Mouse (Mus musculus): Measurements from ENCODE around the gene Ung. TPM values are rescaled to one million over a fixed set of nuclear protein-coding genes. Genes with fewer than 3 reads are reported as not detected.

Gene Ung
- polyA plus RNA-seq (2015; fragmentation: Nextera tagmentation; extraction: Ambion mirVana) = 46.4 and 51.4 TPM in 2 replicates

DNA sequence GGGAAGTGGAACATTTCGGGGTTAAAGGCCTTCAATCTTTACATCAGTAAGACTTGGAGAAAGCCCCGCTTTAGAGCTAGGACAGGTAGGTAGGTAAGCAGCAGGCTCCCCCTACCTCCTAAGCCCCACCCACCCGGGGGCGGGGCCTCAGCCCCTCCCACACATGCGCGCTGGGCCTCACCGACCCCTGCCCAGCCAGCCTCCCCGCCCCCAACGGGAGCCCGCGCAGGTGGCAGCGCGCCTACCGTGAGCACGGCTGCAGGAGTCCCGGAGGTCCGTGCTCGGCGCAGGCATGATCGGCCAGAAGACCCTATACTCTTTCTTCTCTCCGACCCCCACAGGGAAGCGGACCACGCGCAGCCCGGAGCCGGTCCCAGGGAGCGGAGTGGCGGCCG, at the start of gene Ung:
Ung (plus strand) TSS at position 176 of the 395 bp plus-strand sequence.
- DNase-seq (ENCODE audit: low spot score) = peak; percentile 76

- no peak for DNase-seq (ENCODE audit: low spot score)
Measured at GRCm38 (mm10) chr5:114085501-114085900, 44.7 kb upstream of the Ung start.

- no peak for DNase-seq (ENCODE audit: low spot score)
Measured at GRCm38 (mm10) chr5:114087875-114088480, 42.2 kb upstream of the Ung start.

GRCm38 (mm10) chr5:114090421-114091013, 39.7 kb upstream of the Ung start:
- no peak for DNase-seq (ENCODE audit: low spot score)

GRCm38 (mm10) chr5:114091057-114091807, 39.0 kb upstream of the Ung start, which contains the start of gene Svop:
TSS of gene Svop (minus strand) at chr5:114091570.
- peak; percentile 17 for DNase-seq (ENCODE audit: low spot score)

GRCm38 (mm10) chr5:114099709-114100389, 30.3 kb upstream of the Ung start:
- DNase-seq (ENCODE audit: low spot score) = peak; percentile 90

- DNase-seq (ENCODE audit: low spot score) = no peak
Measured at GRCm38 (mm10) chr5:114100390-114101099, 29.6 kb upstream of the Ung start.

DNA sequence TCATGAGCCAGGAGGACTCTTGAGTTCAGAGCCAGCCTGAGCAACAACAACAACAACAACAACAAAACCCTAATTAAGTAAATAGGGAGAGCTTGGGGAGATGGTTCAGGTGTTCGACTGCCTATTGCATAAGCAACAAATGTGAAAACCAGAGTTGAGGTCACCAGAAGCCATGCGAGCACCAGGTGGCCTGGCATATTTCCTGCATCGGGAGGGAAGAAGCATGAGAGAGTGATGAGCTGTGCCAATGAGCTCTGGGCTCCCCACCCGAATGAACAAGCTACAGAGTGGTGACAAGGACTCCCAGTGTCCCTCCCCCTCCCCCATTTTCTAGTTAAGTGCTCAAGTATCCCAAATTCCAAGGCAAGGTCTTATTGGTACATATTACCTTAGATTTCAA, 28.3 kb upstream of the Ung start:
- DNase-seq (ENCODE audit: low spot score) = no peak

DNA sequence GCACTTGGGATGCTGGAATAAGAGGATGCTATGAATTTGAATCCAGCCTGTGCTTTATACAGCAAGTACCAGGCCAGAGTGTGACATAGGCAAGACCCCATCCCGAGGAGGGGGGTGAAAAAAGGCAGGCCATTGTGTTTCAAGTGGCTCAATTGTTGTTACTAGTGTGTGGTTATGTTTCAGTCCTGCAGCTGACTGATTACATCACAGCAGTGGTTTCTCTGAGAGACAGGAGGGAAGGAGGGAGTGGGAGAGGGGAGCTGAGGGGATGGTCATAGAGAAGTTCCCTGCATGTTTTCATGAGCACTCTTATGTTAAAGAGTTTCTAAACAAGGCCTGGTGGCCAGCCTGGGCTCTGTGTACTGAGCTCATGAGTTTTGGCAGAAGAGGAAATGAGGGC, 27.4 kb upstream of the Ung start:
- no peak for DNase-seq (ENCODE audit: low spot score)

DNA sequence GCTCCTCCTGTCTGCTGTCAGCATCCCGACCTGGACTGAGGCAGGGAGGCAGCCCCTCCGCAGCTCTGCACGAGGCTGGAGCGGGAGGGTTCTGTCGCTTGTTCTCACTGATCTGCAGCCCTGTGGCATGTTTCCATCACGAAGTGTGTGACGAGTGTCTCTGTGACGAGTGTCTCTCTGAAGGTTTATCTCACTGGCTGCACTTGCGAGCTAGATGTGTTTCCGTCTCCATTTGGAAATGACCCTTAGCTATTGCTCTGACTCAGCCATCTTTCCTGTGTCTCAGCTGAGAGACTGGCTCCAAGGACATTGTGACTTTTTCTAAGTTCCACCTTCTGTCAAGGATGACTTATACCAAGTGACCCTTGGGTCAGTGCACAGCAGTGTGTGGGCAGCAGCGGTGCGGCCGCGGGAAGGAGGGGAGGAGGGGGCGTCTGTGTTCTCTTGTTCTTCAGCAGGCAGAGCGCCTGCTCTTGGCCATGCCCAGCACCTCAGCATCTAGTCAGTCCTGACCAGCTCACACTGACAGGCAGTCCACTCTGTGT, 23.7 kb upstream of the Ung start:
- DNase-seq (ENCODE audit: low spot score) = no peak

DNA sequence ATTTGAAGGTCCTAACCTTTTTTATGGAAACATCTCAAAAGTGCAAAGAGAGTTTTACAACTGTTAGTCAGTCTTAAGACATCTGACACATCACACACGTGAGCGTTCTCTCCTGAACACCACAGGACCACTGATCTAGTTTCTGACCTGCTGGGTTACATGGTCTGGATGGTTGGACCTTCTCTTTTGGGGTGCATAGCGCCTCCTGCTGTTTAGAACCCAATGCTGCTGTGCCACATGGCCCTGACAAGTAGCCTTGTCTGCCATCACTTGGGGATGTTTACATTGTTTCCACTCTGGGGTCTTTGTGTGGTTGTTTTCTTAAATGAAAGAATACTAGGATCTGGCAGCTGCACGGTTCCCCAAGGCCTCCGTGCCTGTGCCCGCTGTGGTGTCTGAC, 16.9 kb upstream of the Ung start:
- no peak for DNase-seq (ENCODE audit: low spot score)

DNA sequence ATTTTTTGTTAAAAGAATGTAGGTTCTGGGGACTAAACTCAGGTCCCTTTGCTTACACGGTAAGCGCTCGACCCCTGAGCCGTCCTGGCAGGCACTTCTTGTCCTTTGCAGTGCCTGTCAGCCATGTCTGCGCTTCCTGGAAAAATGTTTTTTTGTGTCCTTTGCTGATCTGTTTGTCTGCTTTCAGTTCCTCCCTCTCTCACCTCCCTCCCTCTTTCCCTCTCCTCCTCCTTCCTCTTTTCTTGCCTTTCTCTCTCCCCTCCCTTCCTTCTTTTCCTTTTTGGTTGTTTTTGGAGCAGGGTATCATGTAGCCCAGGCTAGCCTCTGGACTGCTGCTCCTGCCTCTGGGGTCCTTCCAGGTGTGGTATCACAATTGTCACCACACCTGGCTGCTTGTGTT, 15.2 kb upstream of the Ung start:
- DNase-seq (ENCODE audit: low spot score) = no peak

DNA sequence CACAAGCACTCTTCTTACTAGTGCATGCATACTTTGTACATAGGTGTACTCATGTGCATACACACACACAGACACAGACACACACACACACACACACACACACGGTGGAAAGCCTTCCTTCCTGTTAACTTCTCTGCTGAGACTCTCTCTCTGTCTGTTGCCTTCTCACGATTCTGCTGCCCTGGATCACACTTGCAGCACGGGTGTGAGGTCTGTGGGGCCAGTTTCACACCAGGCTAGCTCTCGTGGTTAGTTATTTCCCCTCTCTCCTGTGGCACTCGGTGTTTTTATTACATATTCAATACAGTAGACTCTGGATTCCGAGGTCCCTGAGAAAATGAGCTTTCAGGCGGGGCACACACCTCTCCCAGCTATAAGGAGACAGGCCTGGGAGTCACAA, 13.6 kb upstream of the Ung start:
- no peak for DNase-seq (ENCODE audit: low spot score)

- no peak for DNase-seq (ENCODE audit: low spot score)
Measured at GRCm38 (mm10) chr5:114119806-114120205, 10.4 kb upstream of the Ung start.

DNA sequence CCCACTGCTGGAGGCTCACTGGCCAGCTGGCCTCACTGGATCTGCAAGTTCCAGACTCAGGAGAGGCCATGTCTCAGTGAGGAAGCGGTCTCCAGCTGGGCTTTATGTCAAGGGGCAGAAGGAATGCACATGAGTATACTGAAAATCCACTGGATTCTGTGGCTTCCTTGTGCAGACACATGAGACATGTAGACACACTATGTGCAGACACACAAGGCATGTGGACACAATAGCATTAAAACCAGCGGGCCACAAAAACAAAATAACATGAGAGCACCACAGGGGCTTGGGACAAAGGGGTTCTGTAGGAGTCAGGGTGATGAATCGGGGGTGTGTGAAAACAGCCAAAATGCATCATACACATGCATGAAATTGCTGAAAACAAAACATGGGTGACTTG, 4.2 kb upstream of the Ung start:
- DNase-seq (ENCODE audit: low spot score) = no peak

DNA sequence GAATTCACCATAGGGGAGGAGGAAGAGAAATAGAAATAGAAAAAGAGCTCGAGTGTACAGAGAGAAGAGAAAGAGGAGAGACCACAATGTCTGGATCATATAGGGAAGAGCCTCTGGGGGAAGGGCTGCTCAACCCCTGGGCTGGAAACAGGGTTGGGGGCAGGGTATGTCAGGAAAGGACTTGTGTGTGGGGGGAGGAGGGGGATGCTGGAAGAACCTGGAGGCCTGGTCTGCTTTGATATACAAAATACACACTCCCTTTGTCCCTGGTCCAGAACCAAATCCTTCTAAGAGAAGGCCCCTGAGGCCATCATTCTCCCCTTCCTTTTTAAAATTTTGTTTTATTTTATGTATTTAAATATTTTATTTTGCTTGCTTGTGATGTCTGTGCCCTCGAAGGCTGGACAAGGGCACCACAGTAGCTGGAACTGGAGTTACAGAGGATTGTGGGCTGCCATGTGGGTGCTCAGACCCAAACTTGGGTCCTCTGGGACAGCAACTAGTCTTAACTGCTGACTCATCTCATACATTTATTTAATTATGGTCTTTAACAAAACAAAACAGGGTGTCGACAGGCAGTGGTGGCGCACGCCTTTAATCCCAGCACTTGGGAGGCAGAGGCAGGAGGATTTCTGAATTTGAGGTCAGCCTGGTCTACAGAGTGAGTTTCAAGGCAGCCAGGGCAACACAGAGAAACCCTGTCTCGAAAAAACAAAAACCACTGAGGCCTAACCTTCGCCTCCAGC, 3.5 kb upstream of the Ung start:
- DNase-seq (ENCODE audit: low spot score) = no peak

- peak; percentile 88 for DNase-seq (ENCODE audit: low spot score)
Measured at GRCm38 (mm10) chr5:114127374-114128349, 2.5 kb upstream of the Ung start, which contains the start of gene Alkbh2. TSS of gene Alkbh2 (minus strand) at chr5:114128218.

GRCm38 (mm10) chr5:114129550-114130210, 506 bp upstream of the Ung start:
- DNase-seq (ENCODE audit: low spot score) = no peak
